Mouse (Mus musculus) stomach, postnatal 0 days (tissue): ENCODE results near the gene Arhgef25.

Experiments
- CTCF ChIP-seq: IDR thresholded peaks from 2 replicates; pipeline ENCODE4 v1.5.1; 2016; ENCODE audit warnings: antibody characterized with exemption, low read depth, mild to moderate bottlenecking, moderate library complexity
- EP300 ChIP-seq: optimal IDR thresholded peaks from 2 replicates; pipeline ENCODE3; 2016; ENCODE audit warnings: antibody characterized with exemption

- TF ChIP-seq CTCF: no peak
- no peak for TF ChIP-seq EP300
Measured at GRCm38 (mm10) chr10:127213272-127213671, 23.4 kb upstream of the Arhgef25 start.
